Mouse (Mus musculus): Measurements from ENCODE around the gene Atp1b1. TPM values are rescaled to one million over a fixed set of nuclear protein-coding genes. Genes with fewer than 3 reads are reported as not detected.

Gene Atp1b1
- total and polyA plus RNA-seq, 3 experiments, result 0.17 to 0.32 (median 0.23) TPM

GRCm38 (mm10) chr1:164418320-164418719 lies 39.8 kb downstream of the Atp1b1 start:
- H3K27me3 ChIP-seq (replicated peaks), result no peaks in the 10 kb centered on the region
- H3K4me3 ChIP-seq (replicated peaks in 1 of 3; ENCODE audit: low read depth in 2 of 3, low read length in 2 of 3, poor library complexity in 1 of 3), result no peak overlapping the region
- no peak overlapping the region for H3K27ac ChIP-seq (ENCODE audit: insufficient read depth, low read depth)
- peaks cover 0 to 5% of the 10 kb centered on the region in 2 experiments for H3K36me3 ChIP-seq (replicated peaks in 1 of 2; ENCODE audit: control insufficient read depth in 1 of 2, insufficient read depth in 1 of 2, low read length in 1 of 2)
- H3K79me2 ChIP-seq (replicated peaks; ENCODE audit: control insufficient read depth, extremely low read depth, insufficient read depth, poor library complexity, severe bottlenecking), result no peaks in the 10 kb centered on the region
- H3K9me3 ChIP-seq (replicated peaks; ENCODE audit: low read length), result no peaks in the 10 kb centered on the region
- no peak overlapping the region for H3K4me2 ChIP-seq (ENCODE audit: insufficient read depth, low read depth, poor library complexity, severe bottlenecking)
- TF ChIP-seq GABPA (IDR thresholded peaks at IDR 0.05; ENCODE audit: insufficient replicate concordance, low read depth, low read length) (no peak), TBP (conservative IDR thresholded peaks at IDR 0.05; ENCODE audit: low read depth, low read length) (no peak), MXI1 (IDR thresholded peaks at IDR 0.05; ENCODE audit: low read depth, low read length) (no peak), RCOR1 (conservative IDR thresholded peaks at IDR 0.05; ENCODE audit: low read depth, low read length) (no peak), UBTF (IDR thresholded peaks at IDR 0.05; ENCODE audit: low read depth, low read length) (no peak), CTCF (conservative IDR thresholded peaks at IDR 0.05 in 1 of 2, IDR thresholded peaks at IDR 0.05 in 1 of 2; ENCODE audit: low read depth in 2 of 2, low read length in 2 of 2) (no peak), ETS1 (conservative IDR thresholded peaks at IDR 0.05; ENCODE audit: low read depth, low read length) (no peak), RAD21 (IDR thresholded peaks at IDR 0.05; ENCODE audit: low read depth, low read length) (no peak), IRF4 (IDR thresholded peaks at IDR 0.05; ENCODE audit: low read depth, low read length) (no peak), SMC3 (IDR thresholded peaks at IDR 0.05; ENCODE audit: low read depth, low read length) (no peak), USF2 (conservative IDR thresholded peaks at IDR 0.05; ENCODE audit: low read depth, low read length) (no peak)
- H3K4me1 ChIP-seq (ENCODE audit: control insufficient read depth in 1 of 2, insufficient read depth in 2 of 2), result no peaks in the 10 kb centered on the region
- no peak for DNase-seq (ENCODE audit: extremely low read depth)
- in situ Hi-C loops (cut with MboI; ENCODE audit: low pct_ligation_motif_present, low pct_unique_long_range_greater_than_20kb, low sequenced_read_pairs), result no loop called here
- dilution Hi-C loops (cut with MboI; ENCODE audit: extremely low pct_ligation_motif_present, extremely low pct_unique_long_range_greater_than_20kb, low sequenced_read_pairs), result no loop called here
- H3K9ac ChIP-seq (ENCODE audit: insufficient read depth, low read depth), result no peak overlapping the region

GRCm38 (mm10) chr1:164417604-164418003 lies 40.6 kb downstream of the Atp1b1 start:
- H3K27ac ChIP-seq (ENCODE audit: insufficient read depth, low read depth), result no peak overlapping the region
- no peak for DNase-seq (ENCODE audit: extremely low read depth)
- H3K4me3 ChIP-seq (replicated peaks in 1 of 3; ENCODE audit: low read depth in 2 of 3, low read length in 2 of 3, poor library complexity in 1 of 3), result no peak overlapping the region
- no peaks in the 10 kb centered on the region for H3K9me3 ChIP-seq (replicated peaks; ENCODE audit: low read length)
- H3K4me2 ChIP-seq (ENCODE audit: insufficient read depth, low read depth, poor library complexity, severe bottlenecking), result no peak overlapping the region
- TF ChIP-seq MEF2A (IDR thresholded peaks at IDR 0.05; ENCODE audit: borderline replicate concordance, low read depth, low read length), result no peak
- H3K27me3 ChIP-seq (replicated peaks), result no peaks in the 10 kb centered on the region
- H3K4me1 ChIP-seq (ENCODE audit: control insufficient read depth in 1 of 2, insufficient read depth in 2 of 2), result no peaks in the 10 kb centered on the region
- peaks cover 0 to 8% of the 10 kb centered on the region in 2 experiments for H3K36me3 ChIP-seq (replicated peaks in 1 of 2; ENCODE audit: control insufficient read depth in 1 of 2, insufficient read depth in 1 of 2, low read length in 1 of 2)
- H3K79me2 ChIP-seq (replicated peaks; ENCODE audit: control insufficient read depth, extremely low read depth, insufficient read depth, poor library complexity, severe bottlenecking), result no peaks in the 10 kb centered on the region
- H3K9ac ChIP-seq (ENCODE audit: insufficient read depth, low read depth), result no peak overlapping the region
- dilution Hi-C loops (cut with MboI; ENCODE audit: extremely low pct_ligation_motif_present, extremely low pct_unique_long_range_greater_than_20kb, low sequenced_read_pairs) (no loop called here), in situ Hi-C loops (cut with MboI; ENCODE audit: low pct_ligation_motif_present, low pct_unique_long_range_greater_than_20kb, low sequenced_read_pairs) (no loop called here)

GRCm38 (mm10) chr1:164416692-164417394 lies 41.3 kb downstream of the Atp1b1 start:
- no peak overlapping the region for H3K4me2 ChIP-seq (ENCODE audit: insufficient read depth, low read depth, poor library complexity, severe bottlenecking)
- no peaks in the 10 kb centered on the region for H3K79me2 ChIP-seq (replicated peaks; ENCODE audit: control insufficient read depth, extremely low read depth, insufficient read depth, poor library complexity, severe bottlenecking)
- in situ Hi-C loops (cut with MboI; ENCODE audit: low pct_ligation_motif_present, low pct_unique_long_range_greater_than_20kb, low sequenced_read_pairs) (no loop called here), dilution Hi-C loops (cut with MboI; ENCODE audit: extremely low pct_ligation_motif_present, extremely low pct_unique_long_range_greater_than_20kb, low sequenced_read_pairs) (no loop called here)
- no peaks in the 10 kb centered on the region for H3K9me3 ChIP-seq (replicated peaks; ENCODE audit: low read length)
- no peaks in the 10 kb centered on the region for H3K4me1 ChIP-seq (ENCODE audit: control insufficient read depth in 1 of 2, insufficient read depth in 2 of 2)
- H3K36me3 ChIP-seq (replicated peaks in 1 of 2; ENCODE audit: control insufficient read depth in 1 of 2, insufficient read depth in 1 of 2, low read length in 1 of 2), result peaks cover 0 to 8% of the 10 kb centered on the region in 2 experiments
- no peak overlapping the region for H3K27ac ChIP-seq (ENCODE audit: insufficient read depth, low read depth)
- no peak overlapping the region for H3K4me3 ChIP-seq (replicated peaks in 1 of 3; ENCODE audit: low read depth in 2 of 3, low read length in 2 of 3, poor library complexity in 1 of 3)
- TF ChIP-seq ELF1 (IDR thresholded peaks at IDR 0.05; ENCODE audit: low read depth, low read length) (no peak), TBP (conservative IDR thresholded peaks at IDR 0.05; ENCODE audit: low read depth, low read length) (no peak), MXI1 (IDR thresholded peaks at IDR 0.05; ENCODE audit: low read depth, low read length) (no peak)
- no peaks in the 10 kb centered on the region for H3K27me3 ChIP-seq (replicated peaks)
- H3K9ac ChIP-seq (ENCODE audit: insufficient read depth, low read depth), result no peak overlapping the region
- no peak for DNase-seq (ENCODE audit: extremely low read depth)
